Mouse (Mus musculus): ENCODE measurements around the gene Edn1.

The Edn1 gene

GRCm38 (mm10) chr13:42301161-42301721 lies at the start of gene Edn1:
Gene Edn1, plus strand, starts transcription at chr13:42301476.
- DNase-seq (ENCODE audit: low spot score in 2 of 2), result peak in 1 of 2 experiments; percentile 44

GRCm38 (mm10) chr13:42253821-42254220 lies 47.5 kb upstream of the Edn1 start:
- no peak for DNase-seq (ENCODE audit: low spot score in 2 of 2)

DNA sequence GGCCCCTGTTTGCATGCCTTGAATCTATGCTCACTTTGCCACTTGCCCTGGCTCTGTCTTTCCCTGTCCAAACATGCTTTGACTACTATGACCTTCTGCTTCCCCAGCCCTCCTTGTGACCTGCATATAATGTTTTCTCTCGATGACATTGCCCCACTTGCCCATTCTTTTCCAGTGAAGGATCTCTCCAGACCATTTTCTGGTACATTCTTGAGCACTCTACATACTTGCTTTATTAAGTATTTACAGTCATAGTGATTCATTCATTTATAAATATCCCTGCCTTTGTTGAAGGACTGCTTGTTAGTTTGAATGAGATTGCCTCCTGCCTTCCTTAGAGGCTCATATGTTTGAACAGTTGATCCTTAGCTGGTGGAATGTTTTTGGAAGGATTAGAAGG lies 46.2 kb upstream of the Edn1 start:
- no peak for DNase-seq (ENCODE audit: low spot score in 2 of 2)

DNA sequence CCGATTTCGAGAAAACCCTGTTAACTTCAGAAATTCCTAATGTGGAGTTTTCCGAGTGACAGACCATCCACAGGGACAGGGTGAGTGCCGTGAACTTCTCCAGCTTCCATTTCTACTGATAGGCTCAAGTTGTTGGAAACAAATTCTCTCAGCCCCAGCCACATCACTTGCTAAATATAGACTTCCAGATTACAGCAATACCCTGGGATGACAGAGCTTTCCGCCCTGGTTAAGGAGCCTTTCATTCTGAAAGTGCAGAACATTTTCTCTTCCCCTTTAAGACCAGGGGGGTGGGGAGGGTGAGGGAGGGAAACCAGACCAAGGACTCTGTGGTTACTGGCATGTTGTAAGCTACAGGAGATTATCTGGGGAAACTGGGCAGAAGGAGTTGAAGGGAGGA lies 42.9 kb upstream of the Edn1 start:
- no peak for DNase-seq (ENCODE audit: low spot score in 2 of 2)

GRCm38 (mm10) chr13:42260667-42261066 lies 40.6 kb upstream of the Edn1 start:
- no peak for DNase-seq (ENCODE audit: low spot score in 2 of 2)

GRCm38 (mm10) chr13:42270051-42270450 lies 31.2 kb upstream of the Edn1 start:
- DNase-seq (ENCODE audit: low spot score in 2 of 2), result no peak

DNA sequence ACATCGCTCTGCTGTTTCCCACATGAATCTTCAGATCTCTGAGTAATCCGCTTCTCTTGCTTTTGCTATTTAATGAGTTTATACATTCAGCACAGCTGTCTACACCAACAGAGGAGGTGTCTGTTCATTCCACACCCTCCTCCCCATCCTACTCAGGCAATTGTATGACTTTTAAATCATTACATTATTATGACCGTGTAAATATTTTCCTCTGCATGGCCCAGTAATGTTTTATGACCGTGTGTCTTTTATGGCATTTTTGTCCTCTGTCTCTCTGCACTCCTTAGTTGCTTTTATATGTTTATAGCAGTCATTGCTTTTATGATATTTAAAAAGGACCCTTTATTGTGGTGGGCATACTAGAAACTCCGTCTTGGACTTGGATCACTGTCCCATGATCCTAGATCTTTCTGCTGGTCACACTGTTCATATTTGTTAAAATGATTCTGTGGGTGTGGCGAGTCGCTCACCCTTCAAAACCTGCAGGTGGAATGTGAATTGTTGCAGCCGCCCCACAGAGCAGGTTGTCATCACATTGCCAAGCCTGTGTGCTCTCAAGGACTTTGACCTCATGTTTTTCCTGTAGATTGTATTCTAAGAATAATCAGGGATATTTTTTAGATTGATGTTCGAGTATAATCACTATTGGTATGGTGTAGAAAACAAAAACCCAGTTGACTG lies 24.4 kb upstream of the Edn1 start:
- no peak for DNase-seq (ENCODE audit: low spot score in 2 of 2)

- no peak for DNase-seq (ENCODE audit: low spot score in 2 of 2)
These were observed 23.5 kb upstream of the Edn1 start for GRCm38 (mm10) chr13:42277751-42278150.

DNA sequence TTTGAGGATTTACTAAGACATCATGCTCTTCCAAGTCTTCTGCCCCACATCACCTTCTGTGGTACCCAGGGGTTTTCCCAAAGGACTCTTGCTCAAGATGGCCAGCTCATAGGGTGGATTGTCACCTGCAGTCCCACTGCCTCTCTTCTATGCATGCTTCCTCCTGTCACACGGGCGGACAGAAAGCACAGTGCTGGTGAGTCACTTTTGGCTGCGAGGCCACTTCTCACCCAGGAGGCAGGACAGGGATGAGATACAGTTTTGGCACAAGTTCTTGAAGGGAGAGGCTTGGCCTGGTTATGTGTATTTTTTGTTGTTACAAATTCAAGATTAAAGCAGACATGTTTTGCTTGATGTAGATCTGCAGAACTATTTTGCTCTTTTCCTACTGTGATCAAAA lies 15.4 kb upstream of the Edn1 start:
- DNase-seq (ENCODE audit: low spot score in 2 of 2), result no peak

- no peak for DNase-seq (ENCODE audit: low spot score in 2 of 2)
These were observed 14.5 kb upstream of the Edn1 start for GRCm38 (mm10) chr13:42286768-42287167.

DNA sequence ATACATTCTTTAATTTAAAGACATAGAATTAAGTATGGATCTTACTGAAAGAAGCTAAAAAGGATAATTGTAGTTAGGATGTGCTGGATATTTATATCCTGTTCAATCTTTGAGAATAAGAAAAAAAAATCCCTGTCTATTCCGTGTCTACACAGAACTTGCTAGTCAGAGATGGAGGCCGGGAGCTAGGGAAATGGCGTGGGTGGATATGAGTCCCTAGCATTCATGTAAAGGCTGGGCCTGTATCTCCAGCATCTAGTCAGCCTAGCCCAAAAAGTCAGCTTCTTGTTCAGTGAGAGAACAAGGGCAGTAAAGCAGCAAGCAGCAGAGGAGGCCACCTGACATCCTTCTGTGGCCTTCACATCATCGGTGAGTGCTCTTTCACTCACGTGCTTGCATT lies 8.7 kb upstream of the Edn1 start:
- DNase-seq (ENCODE audit: low spot score in 2 of 2), result no peak

GRCm38 (mm10) chr13:42298302-42298701 lies 3.0 kb upstream of the Edn1 start:
- no peak for DNase-seq (ENCODE audit: low spot score in 2 of 2)

DNA sequence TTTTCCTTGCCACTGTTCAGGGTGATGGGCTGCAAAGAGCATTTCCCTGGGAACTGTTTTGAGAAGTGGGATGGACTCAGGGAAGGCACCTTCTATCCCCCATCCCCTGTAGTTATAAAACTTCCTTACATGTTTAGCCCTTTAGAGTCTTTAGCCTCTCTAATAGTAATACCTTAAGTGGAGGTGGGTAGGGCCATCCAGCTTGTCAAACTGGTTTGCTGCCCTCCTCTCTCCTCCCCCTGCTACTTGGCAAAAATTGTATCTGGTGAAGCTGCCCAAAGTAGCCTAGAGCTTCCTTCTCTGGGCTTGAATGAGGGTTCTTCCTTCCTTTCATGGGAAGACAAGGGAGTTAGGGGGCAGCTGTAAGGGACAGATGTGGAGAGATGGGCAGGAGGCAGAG lies 2.5 kb upstream of the Edn1 start:
- DNase-seq (ENCODE audit: low spot score in 2 of 2), result no peak

DNA sequence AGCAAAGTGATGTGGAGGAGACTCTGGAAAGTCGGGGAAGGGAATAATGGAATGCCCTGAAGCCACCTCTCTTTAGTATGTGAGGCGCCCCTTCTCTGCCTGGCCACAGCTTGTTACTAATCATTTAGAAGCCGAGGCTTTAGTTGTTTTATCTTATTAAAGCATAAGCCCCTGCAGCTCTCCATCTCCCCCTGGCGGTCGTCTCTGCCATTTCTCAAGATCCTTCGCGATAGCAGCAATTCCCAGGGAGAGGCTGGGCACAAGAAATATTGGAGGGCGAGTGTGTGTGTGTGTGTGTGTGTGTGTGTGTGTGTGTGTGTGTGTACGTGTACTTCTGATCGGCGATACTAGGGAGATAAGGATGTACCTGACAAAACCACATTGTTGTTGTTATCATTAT lies 709 bp upstream of the Edn1 start:
- peak; percentile 72 to 84 for DNase-seq (ENCODE audit: low spot score in 2 of 2)

DNA sequence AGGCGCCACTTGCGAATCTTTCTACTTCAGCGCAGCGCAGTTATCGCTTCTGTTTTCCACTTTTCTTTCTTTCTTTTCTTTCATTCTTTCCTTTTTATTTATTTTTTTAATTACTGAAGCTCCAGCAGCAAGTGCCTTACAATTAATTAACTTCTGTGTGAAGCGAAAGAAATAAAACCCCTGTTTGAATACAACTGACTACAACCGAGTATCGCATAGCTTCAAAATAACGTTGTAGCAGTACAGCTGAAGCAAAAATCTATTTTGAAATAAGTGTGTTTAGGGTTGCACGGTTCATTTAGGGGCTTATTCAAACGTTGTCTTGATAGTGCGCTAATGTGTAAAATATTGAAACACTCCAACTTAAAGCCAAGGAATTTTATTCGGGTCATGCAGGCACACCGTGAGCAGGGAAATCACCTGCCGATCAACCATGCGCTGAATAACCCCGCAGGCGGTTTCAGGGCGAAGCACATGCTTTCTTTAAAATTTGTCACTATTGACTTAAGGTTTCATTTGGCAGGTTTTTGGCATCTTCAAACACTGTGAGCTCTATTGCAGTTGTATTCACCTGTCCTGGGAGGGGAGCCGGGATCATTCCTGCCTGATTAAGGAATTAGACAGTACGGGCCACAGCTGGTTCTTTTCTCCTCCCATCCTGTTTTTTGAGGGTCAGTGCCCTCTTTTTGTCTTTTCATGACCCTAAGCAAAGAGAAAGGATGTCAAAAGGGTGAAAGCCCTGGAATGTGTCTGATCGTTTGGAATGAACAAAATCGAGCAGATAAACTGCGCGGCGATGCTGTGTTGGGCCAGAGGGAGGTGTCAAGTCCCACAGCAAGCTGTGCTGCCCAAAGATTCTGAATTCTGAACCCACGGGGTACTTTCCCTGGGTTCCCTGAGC lies 935 bp downstream of the Edn1 start:
- peak in 1 of 2 experiments; percentile 31 for DNase-seq (ENCODE audit: low spot score in 2 of 2)

- no peak for DNase-seq (ENCODE audit: low spot score in 2 of 2)
These were observed 2.1 kb downstream of the Edn1 start for GRCm38 (mm10) chr13:42303180-42303929.

GRCm38 (mm10) chr13:42304139-42304538 lies 2.9 kb downstream of the Edn1 start:
- no peak for DNase-seq (ENCODE audit: low spot score in 2 of 2)

- no peak for DNase-seq (ENCODE audit: low spot score in 2 of 2)
These were observed 5.9 kb downstream of the Edn1 start for GRCm38 (mm10) chr13:42306870-42307800.

GRCm38 (mm10) chr13:42308368-42309103 lies 7.3 kb downstream of the Edn1 start:
- no peak for DNase-seq (ENCODE audit: low spot score in 2 of 2)

DNA sequence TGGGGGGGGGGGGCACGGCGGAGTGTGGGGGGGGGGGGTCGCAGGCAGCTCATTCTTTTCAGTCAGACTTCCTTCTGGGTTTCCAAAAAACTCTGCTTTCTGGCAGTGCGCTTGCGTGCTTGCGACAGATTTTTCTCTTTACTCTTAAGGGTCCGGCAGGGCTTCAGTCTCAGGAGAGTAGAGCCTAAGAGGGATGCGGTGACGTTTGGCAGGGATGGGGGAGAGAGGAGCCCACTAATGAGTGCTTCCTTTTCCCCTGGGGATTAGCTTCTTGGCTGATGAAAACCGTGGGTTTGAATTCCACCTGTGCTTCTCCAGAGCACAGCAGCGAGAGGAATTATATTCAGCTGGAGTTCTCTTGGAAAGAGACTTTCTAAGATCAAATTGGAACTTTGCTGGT lies 8.5 kb downstream of the Edn1 start:
- DNase-seq (ENCODE audit: low spot score in 2 of 2), result no peak
